Mouse (Mus musculus) ES-Bruce4 (cell line): ENCODE results near the gene Bahcc1. TPM values are rescaled to one million over a fixed set of nuclear protein-coding genes. Genes with fewer than 3 reads are reported as not detected.

Experiments
- H3K27ac ChIP-seq: 2 replicates; pipeline ENCODE4 v1.5.1; 2012; ENCODE audit warnings: low read length, inconsistent platforms; ENCODE audit not compliant: insufficient read depth
- H3K27me3 ChIP-seq: 2 replicates; pipeline ENCODE4 v1.6.1; 2012; ENCODE audit warnings: mild to moderate bottlenecking, low read length, inconsistent platforms; ENCODE audit not compliant: control insufficient read depth, poor library complexity, insufficient read depth, severe bottlenecking
- H3K36me3 ChIP-seq: 2 replicates; pipeline ENCODE4 v1.6.1; 2012; ENCODE audit warnings: inconsistent platforms, mild to moderate bottlenecking, low read length, moderate library complexity; ENCODE audit not compliant: control insufficient read depth, poor library complexity, insufficient read depth, severe bottlenecking
- H3K4me1 ChIP-seq: one replicate; pipeline ENCODE4 v1.8.1; 2011; ENCODE audit warnings: low read length; ENCODE audit not compliant: control insufficient read depth, insufficient read depth
- H3K4me3 ChIP-seq: 2 replicates; pipeline ENCODE4 v1.5.1; 2011; ENCODE audit warnings: low read depth, mild to moderate bottlenecking, low read length
- H3K9ac ChIP-seq: 2 replicates; pipeline ENCODE4 v1.6.1; 2012; ENCODE audit warnings: low read depth, mild to moderate bottlenecking, inconsistent platforms; ENCODE audit not compliant: poor library complexity, severe bottlenecking
- H3K9me3 ChIP-seq: replicated peaks from 2 replicates; pipeline ENCODE4 v1.6.1; 2012; ENCODE audit warnings: mild to moderate bottlenecking, low read length, inconsistent platforms; ENCODE audit not compliant: control insufficient read depth, poor library complexity, insufficient read depth, severe bottlenecking
- CTCF ChIP-seq: IDR thresholded peaks from one replicate; pipeline ENCODE4 v1.8.1; 2011; ENCODE audit warnings: low read depth, low read length
- EP300 ChIP-seq: IDR thresholded peaks from 2 replicates; pipeline ENCODE4 v1.6.1; 2011; ENCODE audit warnings: low read depth, low read length; ENCODE audit not compliant: insufficient read depth
- POLR2A ChIP-seq: IDR thresholded peaks from one replicate; pipeline ENCODE4 v1.8.1; 2011; ENCODE audit warnings: low read length; ENCODE audit not compliant: insufficient read depth
- polyA plus RNA-seq: library from polyadenylated mRNA; stranded (reverse); fragments of >200 nt; gene quantifications from 2 replicates; pipeline ENCODE4 v1.2.4, GENCODE M21; 2011; ENCODE audit warnings: low read depth; ENCODE audit not compliant: missing spikeins, insufficient read depth, insufficient read length

Gene Bahcc1
- polyA plus RNA-seq, 1 experiment: 21.6 TPM

DNA sequence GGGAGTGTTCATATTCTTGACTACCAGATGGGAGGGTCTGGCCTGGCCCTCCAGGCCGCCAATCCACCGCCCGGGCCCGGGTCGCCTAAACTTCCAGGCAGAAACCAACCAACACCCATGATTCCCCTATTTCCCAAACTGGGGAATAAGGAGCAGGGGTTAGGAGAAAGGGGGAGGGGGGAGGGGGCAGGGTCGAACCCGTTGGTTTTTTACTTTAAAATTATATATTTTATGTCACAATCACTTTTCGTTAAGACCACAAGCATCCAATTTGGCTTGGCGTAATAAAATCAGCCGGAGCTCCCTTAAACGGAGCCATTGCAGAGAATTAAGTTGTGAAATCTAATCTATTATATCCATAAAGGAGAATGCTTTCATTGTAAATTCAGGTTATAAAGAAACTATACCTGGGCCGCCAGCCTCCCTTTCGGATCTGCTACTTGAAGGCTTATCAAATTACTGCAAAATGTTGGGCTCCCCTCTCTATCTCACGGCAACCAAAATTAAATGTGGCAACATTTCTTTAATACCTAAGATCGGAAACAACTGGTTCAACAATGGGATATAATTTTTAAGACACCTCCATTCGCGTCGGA, 46.5 kb upstream of the Bahcc1 start:
- Histone ChIP-seq H3K9me3 (no peaks in the 10 kb centered on the region), H3K4me3 (peak overlapping the region; percentile 39), H3K36me3 (0 out of 2 replicates have a peak, but pooled peaks cover 2% of the 10 kb centered on the region), H3K27ac (no peak overlapping the region), H3K4me1 (peaks cover 7% of the 10 kb centered on the region), H3K9ac (peak overlapping the region; percentile 77), H3K27me3 (peaks cover 13% of the 10 kb centered on the region; the same call in 1 of the 2 replicates)
- TF ChIP-seq POLR2A: no peak
- TF ChIP-seq CTCF: no peak
- no peak for TF ChIP-seq EP300

DNA sequence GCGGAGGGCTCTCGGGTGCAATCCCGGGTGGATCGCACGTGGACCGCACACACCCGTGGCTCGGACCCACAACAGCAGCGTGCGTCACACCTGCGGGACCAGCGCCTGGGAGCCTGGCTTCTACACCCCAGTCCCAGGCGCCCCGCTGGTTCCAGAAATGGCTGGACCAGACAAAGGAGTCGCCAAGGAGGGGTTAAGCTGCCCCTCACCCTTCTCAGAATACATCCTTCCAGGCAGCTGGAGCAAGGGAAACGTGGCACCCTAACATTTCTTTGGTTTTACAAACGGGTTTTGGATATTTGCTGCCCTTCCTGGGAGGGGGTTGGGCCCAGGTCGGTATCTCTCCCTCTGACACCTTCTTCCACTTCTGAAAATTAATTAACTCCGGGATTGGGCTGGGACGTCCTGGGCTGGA, 45.9 kb upstream of the Bahcc1 start:
- Histone ChIP-seq H3K9ac (peak overlapping the region; percentile 77), H3K27ac (no peak overlapping the region), H3K36me3 (0 out of 2 replicates have a peak, but pooled peaks cover 2% of the 10 kb centered on the region), H3K27me3 (peaks cover 13% of the 10 kb centered on the region; the same call in 1 of the 2 replicates), H3K9me3 (no peaks in the 10 kb centered on the region), H3K4me1 (peaks cover 7% of the 10 kb centered on the region), H3K4me3 (no peak overlapping the region)
- TF ChIP-seq CTCF (no peak), EP300 (no peak), POLR2A (no peak)

DNA sequence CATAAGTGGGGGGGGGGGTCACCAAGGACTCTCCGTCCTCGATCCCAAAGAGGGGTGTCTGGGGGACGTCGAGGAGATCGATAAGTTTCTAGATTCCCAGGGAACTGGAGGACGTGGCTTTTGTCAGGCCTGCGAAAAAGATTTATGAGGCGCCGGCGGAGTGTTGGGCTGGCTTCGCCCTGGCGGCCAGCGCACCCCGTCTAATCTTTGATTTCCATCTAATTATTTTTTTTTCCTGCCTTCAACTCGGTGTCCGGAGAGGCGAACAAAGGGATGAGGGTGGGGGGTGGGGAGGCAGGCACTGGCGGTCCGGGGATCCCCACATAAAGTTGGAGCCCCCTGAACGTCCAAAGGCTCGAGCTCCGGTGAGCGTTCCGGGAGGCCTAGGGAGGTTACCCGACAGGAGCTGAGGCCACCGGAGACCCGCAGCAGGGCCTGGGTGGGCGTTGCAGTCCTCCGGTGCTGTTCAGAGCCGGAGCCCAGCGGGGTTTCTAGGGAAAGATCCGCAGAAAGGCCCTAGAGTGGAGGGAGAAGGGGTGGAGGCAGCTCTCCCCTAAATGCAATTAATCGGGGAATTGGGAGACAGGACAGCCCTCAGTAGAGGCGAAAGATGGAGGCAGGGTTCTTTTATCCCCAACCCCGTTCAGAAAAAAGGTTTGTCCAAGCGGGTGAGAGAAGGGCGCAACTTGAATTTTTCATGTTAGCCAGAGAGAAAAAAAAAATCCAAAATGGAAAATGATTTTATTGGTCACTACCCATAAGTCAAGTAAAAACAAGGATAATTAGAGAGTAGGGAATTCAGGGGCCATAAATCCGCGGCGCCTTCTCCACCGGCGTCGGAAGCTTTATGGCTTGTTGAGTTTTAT, 45.3 kb upstream of the Bahcc1 start:
- Histone ChIP-seq H3K27ac (no peak overlapping the region), H3K36me3 (0 out of 2 replicates have a peak, but pooled peaks cover 2% of the 10 kb centered on the region), H3K27me3 (peaks cover 13% of the 10 kb centered on the region; the same call in 1 of the 2 replicates), H3K9me3 (no peaks in the 10 kb centered on the region), H3K4me3 (peak overlapping the region; percentile 33; the same call in 1 of the 2 replicates), H3K9ac (peak overlapping the region; percentile 77), H3K4me1 (peaks cover 5% of the 10 kb centered on the region)
- no peak for TF ChIP-seq CTCF
- no peak for TF ChIP-seq POLR2A
- no peak for TF ChIP-seq EP300

DNA sequence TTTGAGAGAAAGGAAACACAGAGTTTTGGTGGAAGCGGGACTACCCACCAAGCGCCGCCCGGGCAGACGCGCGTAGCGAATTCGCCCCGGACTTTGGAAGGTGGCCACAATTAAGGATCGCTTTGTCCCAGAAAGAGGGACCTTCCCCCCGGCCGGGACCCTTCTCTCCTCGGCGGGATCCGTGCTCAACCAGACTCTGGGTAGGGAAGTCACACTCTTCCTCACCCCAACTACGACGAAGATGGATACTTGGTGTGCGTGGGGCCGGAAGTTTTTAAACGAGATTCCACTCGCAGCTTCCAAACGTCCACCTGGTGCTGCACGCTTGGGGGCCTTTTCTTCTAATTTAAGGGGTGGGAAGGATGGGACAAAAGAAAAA, 44.7 kb upstream of the Bahcc1 start:
- no peak for TF ChIP-seq POLR2A
- TF ChIP-seq EP300: no peak
- TF ChIP-seq CTCF: no peak
- peak overlapping the region; percentile 77 for H3K9ac ChIP-seq
- H3K27me3 ChIP-seq: peaks cover 13% of the 10 kb centered on the region; the same call in 1 of the 2 replicates
- H3K9me3 ChIP-seq: no peaks in the 10 kb centered on the region
- H3K4me1 ChIP-seq: peaks cover 2% of the 10 kb centered on the region
- peak overlapping the region; percentile 33; the same call in 1 of the 2 replicates for H3K4me3 ChIP-seq
- H3K36me3 ChIP-seq: 0 out of 2 replicates have a peak, but pooled peaks cover 2% of the 10 kb centered on the region
- no peak overlapping the region for H3K27ac ChIP-seq

DNA sequence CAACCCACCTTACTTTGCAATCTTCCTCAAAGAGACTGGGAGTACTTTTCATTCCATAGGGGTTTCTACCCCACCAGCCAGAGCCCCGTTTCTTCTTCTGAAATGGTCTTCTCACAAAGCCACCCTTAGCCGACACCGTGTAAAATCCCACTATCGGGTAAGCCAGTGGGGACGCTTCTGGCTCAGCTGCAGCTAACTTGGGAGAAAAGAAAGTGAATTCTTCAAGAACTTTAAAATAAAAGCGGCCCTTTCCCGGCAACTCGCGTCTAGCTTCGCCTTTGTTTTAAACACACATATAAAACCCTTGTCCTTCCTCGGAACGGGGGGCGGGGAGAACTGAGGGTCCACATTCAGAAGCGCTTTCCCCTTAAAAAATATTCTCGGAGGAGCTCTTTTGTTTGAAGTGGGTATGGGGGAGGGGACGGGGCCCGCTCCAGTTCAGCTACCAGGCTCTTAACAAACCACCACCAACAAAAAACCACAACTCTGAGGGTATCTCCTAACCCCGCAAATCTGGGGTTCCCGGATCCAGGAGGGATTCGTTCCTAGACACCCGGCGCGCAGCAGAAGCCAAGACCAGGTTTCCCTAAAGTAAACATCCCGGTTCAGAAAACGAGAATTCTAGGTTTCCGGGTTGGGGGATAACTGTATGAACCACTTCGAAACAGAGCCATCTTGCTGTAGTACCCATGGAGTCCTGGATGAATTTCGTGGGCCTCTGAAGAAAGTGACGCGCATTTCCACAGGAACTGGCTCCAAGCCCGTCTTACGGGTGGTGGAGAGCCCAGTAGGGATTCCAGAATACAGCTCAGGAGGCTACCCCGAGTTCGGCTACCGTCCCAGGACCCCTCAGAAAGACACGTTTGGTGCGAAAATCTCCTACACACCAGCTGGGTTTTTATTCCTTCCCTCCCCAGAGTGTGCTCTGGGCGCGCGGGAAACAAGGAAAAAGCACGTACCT, 44.0 kb upstream of the Bahcc1 start:
- Histone ChIP-seq H3K27me3 (peaks cover 13% of the 10 kb centered on the region; the same call in 1 of the 2 replicates), H3K4me3 (peak overlapping the region; percentile 79), H3K9me3 (no peaks in the 10 kb centered on the region), H3K9ac (peak overlapping the region; percentile 77), H3K36me3 (0 out of 2 replicates have a peak, but pooled peaks cover 2% of the 10 kb centered on the region), H3K4me1 (no peaks in the 10 kb centered on the region), H3K27ac (no peak overlapping the region)
- no peak for TF ChIP-seq EP300
- no peak for TF ChIP-seq POLR2A
- no peak for TF ChIP-seq CTCF
